Mouse (Mus musculus) midbrain, embryonic 16.5 days (tissue): ENCODE results near the gene Abat. TPM values are rescaled to one million over a fixed set of nuclear protein-coding genes. Genes with fewer than 3 reads are reported as not detected.

ENCODE experiments used
- ATAC-seq: fragments of 200-750 bp; cut with Nextera tagmentation; 2 replicates; pipeline ENCODE4 v1.8.0; 2017; ENCODE audit warnings: moderate TSS enrichment
- H3K27ac ChIP-seq: fragments of 300-500 bp; sonication (generic); 2 replicates; pipeline ENCODE4 v1.5.1; 2014; ENCODE audit warnings: mild to moderate bottlenecking, low read length, mixed read lengths
- H3K27me3 ChIP-seq: fragments of 300-500 bp; sonication (generic); 2 replicates; pipeline ENCODE4 v1.6.1; 2014; ENCODE audit warnings: low read depth, low read length, mixed read lengths; ENCODE audit not compliant: control insufficient read depth, insufficient read depth
- H3K36me3 ChIP-seq: fragments of 300-500 bp; sonication (generic); 2 replicates; pipeline ENCODE4 v1.6.1; 2014; ENCODE audit warnings: mild to moderate bottlenecking, low read length, moderate library complexity, mixed read lengths; ENCODE audit not compliant: control insufficient read depth, insufficient read depth
- H3K4me1 ChIP-seq: fragments of 300-500 bp; sonication (generic); 2 replicates; pipeline ENCODE4 v1.6.1; 2014; ENCODE audit warnings: mild to moderate bottlenecking, low read length, mixed read lengths; ENCODE audit not compliant: control insufficient read depth, insufficient read depth
- H3K4me2 ChIP-seq: fragments of 300-500 bp; sonication (generic); 2 replicates; pipeline ENCODE4 v1.6.1; 2014; ENCODE audit warnings: mild to moderate bottlenecking, low read length, mixed read lengths
- H3K4me3 ChIP-seq: fragments of 300-500 bp; sonication (generic); 2 replicates; pipeline ENCODE4 v1.5.1; 2014; ENCODE audit warnings: low read depth, mild to moderate bottlenecking, low read length, moderate library complexity, mixed read lengths
- H3K9ac ChIP-seq: fragments of 300-500 bp; sonication (generic); 2 replicates; pipeline ENCODE4 v1.6.1; 2014; ENCODE audit warnings: low read depth, low read length, mixed read lengths
- H3K9me3 ChIP-seq: fragments of 300-500 bp; sonication (generic); replicated peaks from 2 replicates; pipeline ENCODE4 v1.6.1; 2014; ENCODE audit warnings: mild to moderate bottlenecking, low read length, mixed read lengths; ENCODE audit not compliant: control insufficient read depth, poor library complexity, severe bottlenecking
- WGBS: fragments of 180-500 bp; shearing (Covaris S2); extraction: QIAGEN DNeasy Blood & Tissue Kit; methylation state at CpG from one replicate; pipeline ENCODE4 v1.1.7; 2014; 5-methylcytosine and 5-hydroxymethylcytosine counted together
- polyA plus RNA-seq: library from polyadenylated mRNA; unstranded; fragments of >200 nt; fragmentation: Nextera tagmentation; extraction: Ambion mirVana; gene quantifications from 2 replicates; pipeline ENCODE4 v1.2.1, GENCODE M21; 2015

The Abat gene
- polyA plus RNA-seq, 1 experiment from 2014 or later: 76.8 TPM

DNA sequence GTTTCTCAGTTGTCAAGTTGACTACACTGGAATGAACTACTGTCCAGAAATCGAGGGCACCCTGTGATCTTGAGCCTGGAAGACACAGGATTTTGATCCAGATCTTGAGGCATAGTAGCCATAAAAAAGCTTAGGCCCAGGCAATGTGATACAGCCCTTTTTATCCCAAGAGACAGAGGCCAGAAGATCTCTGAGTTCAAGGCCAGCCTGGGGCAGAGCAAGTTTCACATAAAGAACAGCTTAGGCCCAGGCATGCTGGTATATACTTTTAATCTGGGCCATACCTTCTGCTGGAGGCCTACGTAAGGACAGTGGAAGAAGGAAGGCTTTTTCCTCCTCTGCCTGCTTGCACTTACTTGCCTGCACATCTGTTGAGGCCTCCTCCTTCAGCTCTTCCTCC lies 51.6 kb downstream of the Abat start:
- Histone ChIP-seq H3K9ac (no peak overlapping the region), H3K4me1 (peaks cover 8% of the 10 kb centered on the region; the same call in 1 of the 2 replicates), H3K36me3 (no peaks in the 10 kb centered on the region), H3K9me3 (peaks cover 5% of the 10 kb centered on the region; the same call in 1 of the 2 replicates), H3K4me3 (no peak overlapping the region), H3K27ac (no peak overlapping the region), H3K4me2 (no peak overlapping the region), H3K27me3 (no peaks in the 10 kb centered on the region)
- ATAC-seq: no peak
- 84% methylated on average over 2 of the region's 2 CpGs for WGBS

DNA sequence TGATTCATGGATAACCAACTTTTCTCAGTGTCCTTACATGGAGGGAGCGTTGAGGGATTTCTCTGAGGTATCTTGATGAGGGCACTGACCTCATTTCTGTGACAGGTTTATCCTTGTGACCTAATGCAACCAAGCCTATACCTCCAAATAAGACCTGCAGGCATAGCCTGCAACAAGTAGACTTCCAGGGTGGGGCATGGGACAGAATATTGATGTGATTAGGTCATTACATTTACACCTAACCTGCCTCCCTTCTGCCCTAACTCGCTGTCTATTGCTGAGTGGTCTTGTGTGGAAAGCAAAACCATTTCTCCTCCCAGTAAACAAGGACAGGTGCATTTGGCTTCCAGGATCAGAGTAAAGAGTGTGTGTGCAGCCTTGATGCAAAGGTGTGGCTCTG lies 52.3 kb downstream of the Abat start:
- H3K4me3 ChIP-seq: no peak overlapping the region
- H3K4me2 ChIP-seq: no peak overlapping the region
- H3K27me3 ChIP-seq: no peaks in the 10 kb centered on the region
- H3K4me1 ChIP-seq: peaks cover 8% of the 10 kb centered on the region; the same call in 1 of the 2 replicates
- 93% methylated on average over 2 of the region's 2 CpGs for WGBS
- H3K36me3 ChIP-seq: no peaks in the 10 kb centered on the region
- H3K9ac ChIP-seq: no peak overlapping the region
- no peak for ATAC-seq
- peak overlapping the region; percentile 44 for H3K27ac ChIP-seq
- H3K9me3 ChIP-seq: no peaks in the 10 kb centered on the region

DNA sequence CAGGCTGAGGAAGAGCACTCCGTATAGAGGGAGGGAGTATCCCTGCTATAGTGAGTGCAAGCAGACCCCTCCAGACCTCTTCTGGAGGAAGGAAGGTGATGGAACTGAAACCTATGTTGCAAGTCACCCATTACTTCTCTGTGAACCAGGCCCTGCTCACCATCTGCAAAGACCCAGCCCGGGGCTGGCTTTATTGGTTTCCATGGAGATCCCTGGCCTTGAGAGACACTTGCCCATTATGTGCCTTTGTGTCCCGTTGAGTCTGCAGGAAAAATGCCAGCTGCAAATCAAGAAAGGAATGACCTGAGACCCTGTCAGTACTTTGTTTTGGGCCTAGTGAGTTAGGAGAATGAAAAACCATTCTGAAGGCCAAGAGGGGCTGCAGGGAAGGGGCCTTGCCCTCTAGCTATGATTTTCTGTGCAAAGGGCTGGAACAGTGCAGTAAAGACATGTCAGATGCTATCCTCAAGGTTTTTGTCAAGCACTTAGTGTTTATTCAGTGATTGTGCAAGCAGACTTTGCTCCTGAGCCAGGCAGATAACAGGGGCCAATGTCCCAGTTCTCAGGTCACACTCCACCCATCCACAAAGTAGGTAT lies 53.0 kb downstream of the Abat start:
- Histone ChIP-seq H3K27ac (peak overlapping the region; percentile 44), H3K9me3 (no peaks in the 10 kb centered on the region), H3K4me3 (no peak overlapping the region), H3K4me2 (no peak overlapping the region), H3K4me1 (peaks cover 8% of the 10 kb centered on the region; the same call in 1 of the 2 replicates), H3K27me3 (no peaks in the 10 kb centered on the region), H3K9ac (no peak overlapping the region), H3K36me3 (no peaks in the 10 kb centered on the region)
- ATAC-seq: peak; percentile 56; the same call in 1 of the 2 replicates
- 3% methylated on average over 3 of the region's 3 CpGs for WGBS

DNA sequence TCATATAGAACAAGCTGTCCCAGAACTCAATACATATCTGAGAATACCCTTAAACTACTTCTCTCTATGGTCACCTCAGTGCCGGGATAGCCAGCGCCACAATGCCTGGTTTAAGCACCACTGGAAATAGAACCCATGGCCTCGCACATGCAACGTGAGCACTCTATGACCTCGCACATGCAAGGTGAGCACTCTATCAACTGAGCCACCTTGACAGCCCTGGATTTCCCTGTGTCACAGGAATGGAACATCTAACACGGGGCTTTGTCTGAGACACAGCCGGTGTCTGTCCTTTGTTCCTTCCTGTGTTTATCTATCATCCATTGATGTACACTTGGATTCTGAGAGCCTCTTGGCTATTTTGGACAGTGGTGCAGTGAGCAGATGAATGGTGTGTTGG lies 55.7 kb downstream of the Abat start:
- no peak for ATAC-seq
- H3K4me1 ChIP-seq: peaks cover 8% of the 10 kb centered on the region; the same call in 1 of the 2 replicates
- no peak overlapping the region for H3K27ac ChIP-seq
- H3K27me3 ChIP-seq: no peaks in the 10 kb centered on the region
- H3K36me3 ChIP-seq: no peaks in the 10 kb centered on the region
- no peak overlapping the region for H3K4me2 ChIP-seq
- H3K9ac ChIP-seq: no peak overlapping the region
- no peak overlapping the region for H3K4me3 ChIP-seq
- WGBS: 87% methylated on average over 7 of the region's 7 CpGs
- no peaks in the 10 kb centered on the region for H3K9me3 ChIP-seq

DNA sequence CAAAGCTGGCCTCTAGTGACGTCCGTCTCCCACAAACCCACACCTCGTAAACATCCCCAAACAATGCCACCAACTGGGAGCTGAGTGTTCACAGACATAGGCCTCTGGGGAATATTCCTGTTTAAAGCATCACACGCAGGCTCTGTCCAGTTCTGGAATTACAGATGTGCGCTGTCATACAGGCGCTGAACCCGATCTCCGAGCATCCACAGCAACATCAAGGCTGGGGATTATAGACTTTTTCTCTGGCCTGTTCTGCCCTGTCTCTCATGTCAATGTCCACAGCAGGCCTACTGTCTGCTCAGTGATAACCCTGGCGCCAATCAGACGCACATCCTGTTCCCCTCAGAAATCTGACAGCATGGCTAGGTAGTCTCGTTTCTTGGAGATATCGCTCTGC lies 57.1 kb downstream of the Abat start:
- Histone ChIP-seq H3K27me3 (no peaks in the 10 kb centered on the region), H3K36me3 (no peaks in the 10 kb centered on the region), H3K27ac (no peak overlapping the region), H3K4me1 (peaks cover 8% of the 10 kb centered on the region; the same call in 1 of the 2 replicates), H3K9ac (no peak overlapping the region), H3K9me3 (no peaks in the 10 kb centered on the region), H3K4me2 (no peak overlapping the region), H3K4me3 (no peak overlapping the region)
- ATAC-seq: no peak
- WGBS: 88% methylated on average over 12 of the region's 12 CpGs

DNA sequence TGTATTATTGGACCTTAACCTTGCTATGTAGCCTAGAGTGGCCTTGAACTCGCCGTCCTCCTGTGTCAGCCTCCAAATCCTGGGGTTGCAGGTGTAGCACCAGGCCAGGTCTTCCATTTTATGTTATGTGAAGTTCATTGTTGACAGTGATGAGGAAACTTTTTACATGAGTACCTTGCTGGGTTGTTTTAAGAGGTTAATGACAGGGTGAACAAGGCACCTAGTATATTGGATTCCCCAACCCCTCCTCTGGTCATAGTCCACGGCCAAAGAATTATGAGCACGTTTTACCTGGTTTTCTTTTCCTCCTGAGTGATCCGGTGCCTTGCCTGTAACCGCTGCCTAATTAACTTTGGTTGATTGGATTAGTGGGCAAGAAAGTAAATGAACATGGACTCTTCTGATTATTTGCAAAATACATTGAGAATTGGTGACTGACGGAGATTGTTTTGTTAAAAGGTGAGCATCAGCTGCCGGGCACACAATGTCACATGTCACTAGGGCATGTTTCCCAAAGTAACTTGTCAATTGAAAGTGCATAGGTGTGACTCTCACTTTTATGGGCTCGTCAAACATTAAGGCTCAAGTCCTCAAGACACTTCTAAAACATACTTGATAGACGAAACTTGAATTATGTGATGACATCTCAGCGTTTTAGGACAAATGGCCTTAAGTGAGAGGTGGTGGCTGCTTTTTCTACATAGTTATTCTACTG lies 57.8 kb downstream of the Abat start:
- Histone ChIP-seq H3K4me2 (no peak overlapping the region), H3K4me3 (no peak overlapping the region), H3K4me1 (peaks cover 4% of the 10 kb centered on the region; the same call in 1 of the 2 replicates), H3K27ac (no peak overlapping the region), H3K36me3 (no peaks in the 10 kb centered on the region), H3K9ac (no peak overlapping the region), H3K9me3 (no peaks in the 10 kb centered on the region), H3K27me3 (no peaks in the 10 kb centered on the region)
- no peak for ATAC-seq
- 90% methylated on average over 11 of the region's 11 CpGs for WGBS

DNA sequence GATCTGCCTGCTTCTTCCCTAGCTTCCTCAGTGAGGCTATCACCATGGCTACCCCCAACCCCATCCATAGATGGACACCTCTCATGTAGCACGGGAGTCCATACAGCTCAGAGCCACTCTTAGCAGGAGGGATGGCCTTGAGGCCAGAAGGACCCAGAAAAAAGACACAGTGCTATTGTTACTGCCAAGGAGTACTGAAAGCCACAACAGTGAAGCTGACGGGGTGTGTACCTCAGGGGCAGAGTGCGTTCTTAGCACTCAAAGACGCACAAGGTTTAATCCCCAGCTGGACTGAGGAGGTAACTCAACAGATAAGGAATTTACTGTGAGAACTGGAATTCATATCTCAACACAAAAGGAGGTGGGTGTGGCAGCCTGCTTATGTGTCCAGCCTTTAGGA lies 59.8 kb downstream of the Abat start:
- H3K27ac ChIP-seq: no peak overlapping the region
- no peak overlapping the region for H3K9ac ChIP-seq
- no peaks in the 10 kb centered on the region for H3K36me3 ChIP-seq
- H3K9me3 ChIP-seq: no peaks in the 10 kb centered on the region
- H3K4me2 ChIP-seq: no peak overlapping the region
- H3K4me1 ChIP-seq: no peaks in the 10 kb centered on the region
- no peak overlapping the region for H3K4me3 ChIP-seq
- 64% methylated on average over 4 of the region's 4 CpGs for WGBS
- no peaks in the 10 kb centered on the region for H3K27me3 ChIP-seq
- ATAC-seq: no peak

DNA sequence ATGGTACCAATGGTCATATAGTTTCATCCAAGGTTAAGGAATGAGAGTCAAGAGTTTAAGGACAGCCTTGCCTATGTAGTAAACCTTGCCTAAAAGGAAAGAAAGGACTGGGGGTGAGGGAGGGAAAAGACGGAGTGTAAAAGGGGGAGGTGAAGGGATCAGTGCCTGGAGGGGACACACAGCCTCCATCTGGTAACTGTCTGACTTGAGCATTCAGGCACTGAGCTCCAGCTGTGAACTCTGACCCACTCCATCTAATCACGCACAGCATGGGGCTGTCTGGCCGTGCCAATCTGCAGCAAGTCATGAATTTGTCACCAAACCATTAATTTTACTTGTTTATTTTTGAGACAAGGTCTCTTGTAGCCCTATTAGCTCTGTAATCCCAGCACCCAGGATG lies 60.5 kb downstream of the Abat start:
- no peak for ATAC-seq
- H3K4me1 ChIP-seq: no peaks in the 10 kb centered on the region
- no peak overlapping the region for H3K4me2 ChIP-seq
- H3K36me3 ChIP-seq: no peaks in the 10 kb centered on the region
- 46% methylated on average over 3 of the region's 3 CpGs for WGBS
- no peak overlapping the region for H3K4me3 ChIP-seq
- H3K9me3 ChIP-seq: no peaks in the 10 kb centered on the region
- H3K27me3 ChIP-seq: no peaks in the 10 kb centered on the region
- no peak overlapping the region for H3K9ac ChIP-seq
- no peak overlapping the region for H3K27ac ChIP-seq

DNA sequence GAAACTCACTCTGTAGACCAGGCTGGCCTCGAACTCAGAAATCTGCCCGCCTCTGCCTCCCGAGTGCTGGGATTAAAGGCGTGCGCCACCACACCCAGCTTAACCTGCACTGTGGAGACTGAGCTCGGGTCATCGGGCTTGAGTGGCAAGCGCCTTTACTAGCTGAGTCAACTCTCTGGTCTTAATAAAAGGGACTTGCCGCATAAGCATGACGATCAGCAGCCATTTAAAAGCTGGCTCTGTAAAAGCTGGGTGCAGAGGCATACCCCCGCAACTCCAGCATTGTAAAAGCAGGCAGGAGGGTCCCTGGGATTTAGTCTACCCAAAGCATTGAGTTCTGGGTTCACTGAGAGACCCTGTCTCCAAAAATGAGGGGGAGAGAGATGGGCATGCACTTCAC lies 61.1 kb downstream of the Abat start:
- Histone ChIP-seq H3K4me1 (no peaks in the 10 kb centered on the region), H3K4me2 (no peak overlapping the region), H3K9me3 (no peaks in the 10 kb centered on the region), H3K9ac (no peak overlapping the region), H3K36me3 (no peaks in the 10 kb centered on the region), H3K27ac (no peak overlapping the region), H3K4me3 (no peak overlapping the region), H3K27me3 (no peaks in the 10 kb centered on the region)
- 90% methylated on average over 10 of the region's 11 CpGs for WGBS
- ATAC-seq: no peak
